Mouse (Mus musculus) testis, adult 2 months (tissue): ENCODE data around the gene Stxbp4.

Experiments used
- CTCF ChIP-seq: fragments of 200-500 bp; IDR thresholded peaks from 2 replicates; pipeline ENCODE4 v1.5.1; 2012; ENCODE audit warnings: low read depth, mild to moderate bottlenecking, inconsistent platforms, low read length, moderate library complexity; ENCODE audit not compliant: control insufficient read depth, insufficient read depth, insufficient replicate concordance
- POLR2A ChIP-seq: fragments of 200-500 bp; IDR thresholded peaks from 2 replicates; pipeline ENCODE4 v1.6.1; 2012; ENCODE audit warnings: low read depth, mild to moderate bottlenecking, inconsistent platforms, low read length, moderate library complexity; ENCODE audit not compliant: control insufficient read depth

DNA sequence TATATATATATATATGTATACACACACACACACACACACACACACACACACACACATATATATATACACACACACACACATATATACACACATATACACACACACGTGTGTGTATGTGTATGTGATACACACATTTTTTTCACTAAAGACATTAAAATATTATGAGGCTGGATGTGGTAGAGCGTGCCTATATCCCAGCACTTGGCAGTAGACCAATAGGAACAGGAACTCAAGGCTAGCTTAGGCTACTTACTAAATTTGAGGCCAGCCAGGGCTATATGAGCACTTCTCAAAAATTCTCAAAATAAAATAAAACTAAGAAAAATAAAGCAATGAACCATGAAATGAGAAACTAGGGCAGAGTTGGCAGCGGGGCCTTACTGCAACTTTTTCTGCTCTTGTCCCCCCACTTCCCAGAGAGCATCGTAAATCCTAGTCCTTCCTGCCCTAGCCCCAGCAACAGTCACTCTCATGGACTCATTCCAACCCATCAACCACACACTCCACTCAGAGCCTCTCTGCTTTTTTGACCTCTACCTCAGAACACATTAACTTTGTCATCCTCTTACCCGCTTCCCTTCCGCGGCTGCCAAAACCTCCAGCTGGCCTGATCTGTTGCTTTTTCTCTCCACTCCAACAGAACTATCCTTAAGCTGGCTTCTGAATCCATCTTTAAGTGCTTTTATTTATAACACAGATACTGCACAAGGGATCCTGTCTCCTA is 60.7 kb downstream of the Stxbp4 start:
- no peak for TF ChIP-seq CTCF
- TF ChIP-seq POLR2A, result no peak
